Mouse (Mus musculus) lung, embryonic 16.5 days (tissue): ENCODE results near the gene Serpina12. TPM values are rescaled to one million over a fixed set of nuclear protein-coding genes. Genes with fewer than 3 reads are reported as not detected.

Source experiments
- ATAC-seq: fragments of 200-750 bp; cut with Nextera tagmentation; 2 replicates; pipeline ENCODE4 v1.8.0; 2017; ENCODE audit warnings: low read depth, mild to moderate bottlenecking, moderate library complexity
- H3K27ac ChIP-seq: fragments of 300-500 bp; sonication (generic); 2 replicates; pipeline ENCODE4 v1.5.1; 2014; ENCODE audit warnings: mild to moderate bottlenecking, control low read depth, low read length
- H3K27me3 ChIP-seq: fragments of 300-500 bp; sonication (generic); 2 replicates; pipeline ENCODE4 v1.6.1; 2014; ENCODE audit warnings: low read depth, low read length, mixed read lengths; ENCODE audit not compliant: control insufficient read depth, insufficient read depth
- H3K36me3 ChIP-seq: fragments of 300-500 bp; sonication (generic); 2 replicates; pipeline ENCODE4 v1.6.1; 2014; ENCODE audit warnings: low read length; ENCODE audit not compliant: control insufficient read depth, insufficient read depth
- H3K4me1 ChIP-seq: fragments of 300-500 bp; sonication (generic); replicated peaks from 2 replicates; pipeline ENCODE4 v1.6.1; 2014; ENCODE audit warnings: low read length, mixed read lengths; ENCODE audit not compliant: control insufficient read depth, insufficient read depth
- H3K4me2 ChIP-seq: fragments of 300-500 bp; sonication (generic); 2 replicates; pipeline ENCODE4 v1.6.1; 2014; ENCODE audit warnings: low read depth, low read length, control low read depth
- H3K4me3 ChIP-seq: fragments of 300-500 bp; sonication (generic); 2 replicates; pipeline ENCODE4 v1.5.1; 2014; ENCODE audit warnings: mild to moderate bottlenecking, low read length, control low read depth
- H3K9ac ChIP-seq: fragments of 300-500 bp; sonication (generic); 2 replicates; pipeline ENCODE4 v1.6.1; 2014; ENCODE audit warnings: low read length, control low read depth
- H3K9me3 ChIP-seq: fragments of 300-500 bp; sonication (generic); 2 replicates; pipeline ENCODE4 v1.6.1; 2016; ENCODE audit warnings: low read length; ENCODE audit not compliant: control insufficient read depth
- whole genome bisulfite sequencing: fragments of 180-500 bp; shearing (Covaris S2); extraction: QIAGEN DNeasy Blood & Tissue Kit; methylation state at CpG from one replicate; pipeline ENCODE4 v1.1.7; 2014; 5-methylcytosine and 5-hydroxymethylcytosine counted together
- polyA plus RNA-seq: library from polyadenylated mRNA; unstranded; fragments of >200 nt; fragmentation: Nextera tagmentation; extraction: Ambion mirVana; gene quantifications from 2 replicates; pipeline ENCODE4 v1.2.1, GENCODE M21; 2015

The Serpina12 gene
- polyA plus RNA-seq, 1 experiment from 2014 or later = not detected

DNA sequence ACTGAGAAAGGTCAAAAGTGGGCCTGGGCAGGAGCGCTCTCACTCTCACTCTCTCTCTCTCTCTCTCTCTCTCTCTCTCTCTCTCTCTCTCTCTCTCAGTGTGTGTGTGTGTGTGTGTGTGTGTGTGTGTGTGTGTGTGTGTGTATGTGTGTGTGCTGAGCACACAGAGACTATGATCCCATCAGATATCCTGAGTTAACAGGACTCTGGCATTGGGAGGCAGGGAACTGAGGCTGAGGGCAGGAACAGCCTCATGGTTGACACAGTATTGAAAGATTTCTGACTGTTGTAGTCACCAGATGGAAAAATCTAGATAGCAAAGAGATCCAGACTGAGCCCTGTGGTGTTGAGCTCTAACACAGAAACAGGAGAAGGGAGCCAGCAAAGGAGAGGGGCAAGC lies 10.5 kb downstream of the Serpina12 start:
- Histone ChIP-seq H3K27me3 (no peaks in the 10 kb centered on the region), H3K4me1 (no peaks in the 10 kb centered on the region), H3K36me3 (no peaks in the 10 kb centered on the region), H3K4me2 (no peak overlapping the region), H3K9me3 (no peaks in the 10 kb centered on the region), H3K4me3 (no peak overlapping the region), H3K27ac (no peak overlapping the region), H3K9ac (no peak overlapping the region)
- 67% methylated on average over 1 of the region's 1 CpGs for WGBS
- no peak for ATAC-seq

- H3K4me2 ChIP-seq = no peak overlapping the region
- 39% methylated on average over 8 of the region's 8 CpGs for WGBS
- H3K9ac ChIP-seq = no peak overlapping the region
- no peak for ATAC-seq
- no peaks in the 10 kb centered on the region for H3K27me3 ChIP-seq
- no peaks in the 10 kb centered on the region for H3K36me3 ChIP-seq
- H3K9me3 ChIP-seq = no peaks in the 10 kb centered on the region
- no peaks in the 10 kb centered on the region for H3K4me1 ChIP-seq
- H3K4me3 ChIP-seq = no peak overlapping the region
- no peak overlapping the region for H3K27ac ChIP-seq
Measured at GRCm38 (mm10) chr12:104029986-104030385, 14.3 kb downstream of the Serpina12 start.

GRCm38 (mm10) chr12:104015280-104015679 lies 29.0 kb downstream of the Serpina12 start:
- Histone ChIP-seq H3K36me3 (no peaks in the 10 kb centered on the region), H3K27me3 (no peaks in the 10 kb centered on the region), H3K4me2 (no peak overlapping the region), H3K27ac (no peak overlapping the region), H3K9ac (no peak overlapping the region), H3K4me1 (no peaks in the 10 kb centered on the region), H3K4me3 (no peak overlapping the region), H3K9me3 (peaks cover 2% of the 10 kb centered on the region; the same call in 1 of the 2 replicates)
- 62% methylated on average over 3 of the region's 3 CpGs for WGBS
- ATAC-seq = no peak

GRCm38 (mm10) chr12:104013620-104014019 lies 30.6 kb downstream of the Serpina12 start, which contains the start of gene Serpina9:
Serpina9 (minus strand) TSS chr12:104013755.
- Histone ChIP-seq H3K27ac (no peak within 1 kb of the TSS), H3K4me1 (no peaks in the 10 kb centered on the region), H3K9ac (no peak within 1 kb of the TSS), H3K27me3 (no peaks in the 10 kb centered on the region), H3K36me3 (no peaks in the 10 kb centered on the region), H3K4me3 (no peak within 1 kb of the TSS), H3K4me2 (no peak within 1 kb of the TSS), H3K9me3 (peaks cover 2% of the 10 kb centered on the region; the same call in 1 of the 2 replicates)
- ATAC-seq = no peak
- WGBS = 73% methylated on average over 6 of the region's 6 CpGs

- no peak overlapping the region for H3K4me3 ChIP-seq
Measured at GRCm38 (mm10) chr12:104004689-104005088, 39.6 kb downstream of the Serpina12 start.

DNA sequence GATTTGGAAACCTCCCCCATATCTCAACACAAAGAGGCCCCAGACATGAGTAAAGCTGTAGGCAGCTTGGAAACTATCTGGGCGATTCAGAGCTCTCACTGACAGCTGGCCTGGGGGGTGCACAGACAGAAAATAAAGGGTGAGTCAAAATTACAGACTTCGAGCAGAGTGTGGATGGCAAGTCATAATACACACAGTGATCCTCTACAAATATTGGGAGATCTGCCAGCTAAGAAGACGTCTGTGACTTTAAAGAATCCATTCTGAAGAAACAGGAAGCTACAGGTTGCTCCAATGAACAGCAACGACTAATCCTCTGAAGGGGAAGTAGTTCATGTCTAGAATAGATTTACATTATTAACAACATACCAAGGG lies 41.0 kb downstream of the Serpina12 start:
- Histone ChIP-seq H3K4me3 (no peak overlapping the region), H3K9ac (no peak overlapping the region), H3K9me3 (0 out of 2 replicates have a peak, but pooled peaks cover 2% of the 10 kb centered on the region), H3K27ac (peak overlapping the region; percentile 76), H3K36me3 (no peaks in the 10 kb centered on the region), H3K4me1 (peaks cover 15% of the 10 kb centered on the region), H3K4me2 (no peak overlapping the region; the same call in 1 of the 2 replicates), H3K27me3 (no peaks in the 10 kb centered on the region)
- ATAC-seq = peak; percentile 63
- WGBS = 15% methylated on average over 4 of the region's 4 CpGs

More at GRCm38 (mm10) chr12:104004689-104005088, 39.6 kb downstream of the Serpina12 start:
- 77% methylated on average over 5 of the region's 5 CpGs for WGBS
- no peak overlapping the region for H3K4me2 ChIP-seq
- no peak overlapping the region for H3K27ac ChIP-seq
- H3K9me3 ChIP-seq = 0 out of 2 replicates have a peak, but pooled peaks cover 2% of the 10 kb centered on the region
- H3K27me3 ChIP-seq = no peaks in the 10 kb centered on the region
- H3K9ac ChIP-seq = no peak overlapping the region
- H3K36me3 ChIP-seq = no peaks in the 10 kb centered on the region
- no peak for ATAC-seq
- H3K4me1 ChIP-seq = peaks cover 15% of the 10 kb centered on the region

DNA sequence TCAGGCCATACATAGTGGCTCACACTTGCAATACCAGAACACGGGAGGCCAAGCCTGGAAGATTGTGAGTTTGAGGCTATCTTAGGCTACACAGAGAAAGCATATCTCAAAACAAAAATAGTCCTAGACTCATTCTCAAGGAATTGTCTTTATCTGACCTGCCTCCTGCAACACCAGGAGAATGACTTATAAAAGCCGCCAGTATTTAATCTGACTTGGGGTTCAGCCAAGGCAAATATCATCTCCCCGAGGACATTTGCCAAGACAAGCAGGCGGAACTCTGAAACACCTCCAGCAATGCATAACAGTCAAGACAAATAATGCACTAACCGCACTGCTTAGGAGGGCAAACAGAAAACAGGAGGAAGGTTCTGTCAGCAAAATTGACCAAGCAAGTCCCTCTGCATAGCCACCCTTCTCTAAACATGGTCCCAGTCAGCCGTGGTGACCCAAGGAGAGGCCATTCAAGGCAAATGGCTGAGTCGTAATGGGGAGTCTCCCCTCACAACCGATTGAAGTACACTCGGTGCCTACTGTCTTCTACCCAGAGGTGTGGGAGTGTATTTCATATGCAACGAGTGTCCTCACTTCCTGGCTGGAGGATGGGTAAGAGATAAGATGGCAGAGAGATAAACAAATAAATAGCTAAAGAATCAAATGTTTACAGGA lies 41.5 kb downstream of the Serpina12 start:
- Histone ChIP-seq H3K9me3 (0 out of 2 replicates have a peak, but pooled peaks cover 2% of the 10 kb centered on the region), H3K4me1 (peaks cover 15% of the 10 kb centered on the region), H3K27ac (peak overlapping the region; percentile 76), H3K36me3 (no peaks in the 10 kb centered on the region), H3K4me3 (no peak overlapping the region), H3K4me2 (no peak overlapping the region; the same call in 1 of the 2 replicates), H3K27me3 (no peaks in the 10 kb centered on the region), H3K9ac (no peak overlapping the region)
- ATAC-seq = peak; percentile 81
- 20% methylated on average over 10 of the region's 10 CpGs for WGBS

DNA sequence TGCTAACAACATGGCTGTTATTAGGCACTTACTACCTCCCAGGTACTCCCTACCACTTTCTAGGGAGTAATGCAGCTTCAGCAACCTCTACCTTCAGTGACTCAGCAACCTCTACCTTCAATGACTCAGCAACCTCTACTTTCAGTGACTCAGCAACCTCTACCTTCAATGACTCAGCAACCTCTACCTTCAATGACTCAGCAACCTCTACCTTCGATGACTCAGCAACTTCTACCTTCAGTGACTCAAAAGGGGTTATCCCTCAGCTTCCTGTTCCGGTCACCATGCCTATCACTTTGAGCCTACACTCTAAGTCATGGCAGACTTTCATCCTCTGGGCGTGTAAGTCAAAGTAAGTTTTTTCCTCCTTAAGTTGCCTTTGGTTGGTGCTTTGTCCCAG lies 43.6 kb downstream of the Serpina12 start:
- ATAC-seq = no peak
- Histone ChIP-seq H3K4me1 (peaks cover 15% of the 10 kb centered on the region), H3K9me3 (0 out of 2 replicates have a peak, but pooled peaks cover 2% of the 10 kb centered on the region), H3K36me3 (no peaks in the 10 kb centered on the region), H3K4me3 (no peak overlapping the region), H3K27me3 (no peaks in the 10 kb centered on the region), H3K9ac (no peak overlapping the region), H3K4me2 (no peak overlapping the region), H3K27ac (no peak overlapping the region)
- 82% methylated on average over 3 of the region's 3 CpGs for WGBS

- H3K4me3 ChIP-seq = no peak overlapping the region
- H3K4me2 ChIP-seq = no peak overlapping the region
- no peak overlapping the region for H3K27ac ChIP-seq
- WGBS = 83% methylated on average over 8 of the region's 8 CpGs
- no peaks in the 10 kb centered on the region for H3K27me3 ChIP-seq
- ATAC-seq = no peak
- H3K9me3 ChIP-seq = 0 out of 2 replicates have a peak, but pooled peaks cover 2% of the 10 kb centered on the region
- H3K4me1 ChIP-seq = peaks cover 15% of the 10 kb centered on the region
- H3K36me3 ChIP-seq = no peaks in the 10 kb centered on the region
- H3K9ac ChIP-seq = no peak overlapping the region
Measured at GRCm38 (mm10) chr12:103999611-104000010, 44.6 kb downstream of the Serpina12 start.
